Mouse (Mus musculus) embryo, embryonic 11 days (tissue): ENCODE data around the gene Sumf1.

Experiments
- DNase-seq: peaks from one replicate; pipeline ENCODE4 v3.0.0-alpha.2; 2015

Gene Sumf1

GRCm38 (mm10) chr6:108145241-108145640, 40.1 kb downstream of the Sumf1 start:
- peak; percentile 17 for DNase-seq

GRCm38 (mm10) chr6:108142796-108143195, 42.6 kb downstream of the Sumf1 start:
- DNase-seq, result no peak

- DNase-seq, result no peak
These were observed 44.5 kb downstream of the Sumf1 start for GRCm38 (mm10) chr6:108140722-108141490.

GRCm38 (mm10) chr6:108137031-108137430, 48.4 kb downstream of the Sumf1 start:
- no peak for DNase-seq

GRCm38 (mm10) chr6:108136286-108136685, 49.1 kb downstream of the Sumf1 start:
- no peak for DNase-seq

- no peak for DNase-seq
These were observed 53.0 kb downstream of the Sumf1 start for GRCm38 (mm10) chr6:108132268-108132935.

- no peak for DNase-seq
These were observed 54.7 kb downstream of the Sumf1 start for GRCm38 (mm10) chr6:108130718-108131117.

GRCm38 (mm10) chr6:108126631-108127030, 58.8 kb downstream of the Sumf1 start:
- no peak for DNase-seq

GRCm38 (mm10) chr6:108125474-108125873, 59.9 kb downstream of the Sumf1 start:
- no peak for DNase-seq

- DNase-seq, result no peak
These were observed 67.5 kb downstream of the Sumf1 start for GRCm38 (mm10) chr6:108117881-108118280.

- DNase-seq, result no peak
These were observed 70.4 kb downstream of the Sumf1 start for GRCm38 (mm10) chr6:108114971-108115370.

GRCm38 (mm10) chr6:108111693-108112092, 73.7 kb downstream of the Sumf1 start:
- DNase-seq, result no peak

GRCm38 (mm10) chr6:108110336-108110735, 75.0 kb downstream of the Sumf1 start:
- DNase-seq, result no peak

- DNase-seq, result no peak
These were observed 78.0 kb downstream of the Sumf1 start for GRCm38 (mm10) chr6:108107376-108107775.

- DNase-seq, result no peak
These were observed 83.2 kb downstream of the Sumf1 start for GRCm38 (mm10) chr6:108101936-108102830.

GRCm38 (mm10) chr6:108098846-108099217, 86.5 kb downstream of the Sumf1 start:
- DNase-seq, result no peak

GRCm38 (mm10) chr6:108098171-108098845, 87.1 kb downstream of the Sumf1 start:
- peak; percentile 88 for DNase-seq

- DNase-seq, result peak; percentile 8
These were observed 89.9 kb downstream of the Sumf1 start for GRCm38 (mm10) chr6:108095445-108095844.

GRCm38 (mm10) chr6:108093449-108093848, 91.9 kb downstream of the Sumf1 start:
- DNase-seq, result no peak

GRCm38 (mm10) chr6:108092646-108093045, 92.7 kb downstream of the Sumf1 start:
- no peak for DNase-seq

GRCm38 (mm10) chr6:108091296-108091695, 94.1 kb downstream of the Sumf1 start:
- no peak for DNase-seq

- DNase-seq, result no peak
These were observed 109.5 kb downstream of the Sumf1 start for GRCm38 (mm10) chr6:108075857-108076256.

- no peak for DNase-seq
These were observed 110.8 kb downstream of the Sumf1 start for GRCm38 (mm10) chr6:108074624-108075023.
